Mouse (Mus musculus) cerebellum, adult 9-10 months (tissue): ENCODE measurements around the gene Cd59a.
"Not testable (repeated sequence)": the region's sequence is repeated elsewhere in the genome, so short reads cannot be mapped to it uniquely, and the experiment has no call there.

Source experiments
- DNase-seq: peaks from one replicate; pipeline ENCODE4 v3.0.0; 2022

Gene Cd59a

DNA sequence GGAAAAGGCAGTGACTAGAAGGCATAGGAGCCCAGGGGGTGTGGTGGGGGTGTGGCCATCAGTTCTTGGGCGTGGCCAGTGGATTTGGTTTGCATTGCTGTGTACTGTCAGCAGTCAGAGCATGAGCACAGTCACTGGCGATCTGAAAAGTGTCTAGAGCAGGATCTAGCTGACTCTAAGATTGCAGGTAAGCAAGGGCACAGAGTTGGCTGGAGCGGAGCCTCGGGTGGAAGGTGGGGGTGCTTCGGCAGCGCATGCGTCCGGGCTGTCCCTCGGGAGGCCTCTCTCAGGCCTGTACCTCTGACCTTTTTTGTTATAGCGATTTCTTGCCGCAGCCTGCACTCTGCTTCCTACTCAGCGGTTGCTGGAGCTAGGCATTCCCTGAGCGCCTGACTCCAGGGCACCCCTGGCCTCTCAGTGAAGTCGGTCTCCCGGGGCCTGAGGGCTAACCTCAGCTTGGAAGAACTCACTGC, at the start of gene Cd59a:
Gene Cd59a (plus strand): TSS at position 61 of the 473 bp plus-strand sequence.
- DNase-seq = peak; percentile 80

GRCm38 (mm10) chr2:104058381-104058780, 37.2 kb upstream of the Cd59a start:
- no peak for DNase-seq

DNA sequence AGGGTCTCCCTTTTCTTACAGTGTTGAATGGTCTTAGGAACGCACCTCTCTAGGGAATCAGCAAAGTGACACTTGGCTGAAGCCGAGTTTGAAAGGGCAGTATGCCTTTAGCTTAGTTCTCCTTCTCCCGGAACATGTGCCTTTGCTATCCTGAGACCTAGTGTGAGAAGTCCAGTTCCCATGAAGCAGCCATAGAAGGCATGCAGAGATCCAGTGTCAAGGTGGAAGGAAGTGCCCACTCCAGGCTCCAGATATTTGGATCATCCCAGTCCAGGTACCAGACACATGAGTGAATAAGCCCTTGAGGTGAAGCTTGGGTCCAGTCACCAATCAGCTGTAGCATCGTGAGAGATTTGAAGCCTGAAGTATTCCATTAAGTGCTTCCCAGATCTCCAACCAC, 36.6 kb upstream of the Cd59a start:
- DNase-seq = no peak

DNA sequence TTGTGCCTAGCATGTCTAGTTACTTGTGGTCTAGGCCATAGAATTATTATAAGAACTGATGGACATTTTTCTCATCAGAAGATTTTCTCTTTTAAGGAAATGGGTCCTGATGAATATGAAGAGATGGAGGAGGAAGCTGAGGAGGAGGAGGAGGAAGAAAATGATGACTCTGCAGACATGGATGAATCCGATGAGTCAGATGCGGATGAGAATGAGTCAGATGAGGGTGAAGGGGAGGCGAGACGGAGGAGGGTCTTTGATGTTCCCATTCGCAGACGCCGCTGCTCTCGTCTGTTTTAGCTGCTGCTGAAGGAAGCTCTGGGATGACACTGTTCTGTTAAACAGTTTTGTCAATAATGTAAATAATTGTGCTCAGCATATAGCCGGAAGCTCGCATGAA, 35.8 kb upstream of the Cd59a start:
- DNase-seq = no peak

DNA sequence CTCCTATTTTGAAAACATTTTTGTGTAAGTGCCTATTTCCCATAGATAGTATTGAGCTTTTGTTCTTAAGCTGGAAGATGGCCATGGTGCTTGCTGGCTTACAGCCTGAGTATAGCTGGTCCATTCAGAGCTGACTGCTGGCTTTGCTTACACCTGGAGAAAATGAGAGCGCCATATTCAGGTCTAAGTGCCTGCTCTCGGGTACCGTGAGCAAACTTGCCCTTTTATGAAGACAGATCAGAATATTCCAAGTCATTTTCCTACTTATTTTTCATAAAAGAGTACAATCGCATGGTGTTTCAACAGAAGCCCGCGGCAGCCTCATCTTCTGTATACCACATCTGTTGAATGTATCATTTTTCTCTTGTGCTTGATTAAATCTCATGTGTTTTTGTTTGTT, 34.6 kb upstream of the Cd59a start:
- no peak for DNase-seq

GRCm38 (mm10) chr2:104062665-104063064, 32.9 kb upstream of the Cd59a start:
- no peak for DNase-seq

- DNase-seq = no peak
These were observed 31.4 kb upstream of the Cd59a start for GRCm38 (mm10) chr2:104064152-104064551.

DNA sequence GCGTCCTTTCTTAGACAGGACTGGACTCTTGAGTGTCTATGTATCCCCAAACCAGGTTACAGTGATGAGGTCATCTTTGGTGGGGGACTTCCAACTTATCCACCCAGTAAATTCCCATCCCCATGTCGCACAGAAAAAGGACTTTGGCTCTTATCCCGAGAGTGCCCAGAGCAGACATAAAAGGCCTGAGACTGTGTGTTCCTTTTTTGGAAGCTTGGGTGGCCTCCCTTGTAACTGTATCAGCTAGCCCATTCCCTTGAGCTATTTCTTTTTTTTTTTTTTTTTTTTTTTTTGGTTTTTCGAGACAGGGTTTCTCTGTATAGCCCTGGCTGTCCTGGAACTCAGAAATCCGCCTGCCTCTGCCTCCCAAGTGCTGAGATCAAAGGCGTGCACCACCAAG, 30.1 kb upstream of the Cd59a start, which contains the start of gene Gm10912:
Gene Gm10912 (plus strand): TSS at position 301 of the 400 bp plus-strand sequence.
- not testable (repeated sequence) for DNase-seq

DNA sequence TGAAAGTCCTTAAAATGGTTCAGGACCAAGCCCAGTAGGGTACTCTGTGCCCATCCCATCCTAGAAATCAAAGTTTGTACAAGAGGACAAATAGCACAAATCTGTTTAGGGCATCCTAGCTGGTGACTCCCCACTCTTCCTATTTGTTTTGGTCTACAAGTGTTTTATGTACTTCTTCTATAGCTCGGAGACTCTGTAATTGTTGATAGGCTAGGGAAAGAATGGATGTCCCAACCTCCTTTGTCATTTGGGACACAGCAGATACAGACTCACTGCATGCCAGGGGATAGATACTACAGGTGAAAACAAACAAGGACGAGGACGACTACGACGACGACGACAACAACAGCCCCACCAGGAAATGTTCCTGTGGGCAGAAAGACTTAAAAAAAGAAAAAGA, 27.2 kb upstream of the Cd59a start, which contains the start of gene Gm10799:
Gene Gm10799 (minus strand): TSS at position 101 of the 400 bp plus-strand sequence.
- not testable (repeated sequence) for DNase-seq

GRCm38 (mm10) chr2:104069704-104070185, 25.9 kb upstream of the Cd59a start, which contains the start of gene Cd59b:
TSS of gene Cd59b (plus strand) at chr2:104069849.
- DNase-seq = peak; percentile 45

DNA sequence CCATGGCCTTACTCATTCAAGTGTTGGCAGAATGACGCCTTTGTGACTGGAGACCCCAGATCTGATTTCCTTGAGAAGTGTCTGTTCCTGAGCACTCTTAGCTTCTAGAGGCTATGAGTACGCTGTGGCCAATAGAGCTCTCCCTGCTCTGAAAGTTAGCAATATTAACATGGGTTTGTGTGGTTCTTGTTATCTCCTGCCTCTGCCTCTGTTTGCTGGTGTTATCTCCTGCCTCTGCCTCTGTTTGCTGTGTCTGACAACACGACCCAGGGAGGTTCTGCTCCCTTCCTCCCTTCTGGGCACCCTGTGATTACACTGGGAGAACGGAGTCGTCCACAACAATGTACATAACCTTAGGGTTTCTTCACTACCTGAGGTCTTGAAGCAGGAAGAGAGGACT, 17.3 kb upstream of the Cd59a start:
- DNase-seq = not testable (repeated sequence)

DNA sequence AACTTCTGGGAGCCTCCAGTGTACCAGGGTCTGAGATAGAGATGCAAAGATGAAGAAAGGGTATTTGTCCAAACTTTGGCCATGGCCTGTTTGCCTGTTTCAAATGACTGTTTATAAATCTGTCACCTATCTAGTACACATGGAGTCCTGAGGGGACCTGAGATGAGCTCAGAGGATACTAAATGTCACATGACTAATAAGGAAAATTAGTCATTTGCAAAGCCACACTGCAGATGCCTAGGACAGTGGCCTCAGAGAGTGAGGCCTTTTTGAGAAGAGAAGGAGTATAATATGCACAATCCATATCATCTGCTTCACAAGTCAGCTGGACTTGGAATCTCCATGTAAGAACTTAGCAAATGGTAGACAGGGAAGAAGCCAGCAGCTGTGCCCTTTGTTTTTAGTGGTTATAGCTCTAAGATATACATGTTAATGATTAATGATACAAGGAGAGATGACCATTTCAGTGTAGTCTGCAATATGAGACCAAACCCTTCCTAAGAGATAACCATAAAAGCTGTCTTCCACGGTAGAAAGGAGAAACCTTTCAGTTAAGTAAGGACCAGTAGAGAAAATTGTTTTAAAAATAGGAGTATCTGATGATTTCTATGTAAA, 14.1 kb upstream of the Cd59a start:
- DNase-seq = not testable (repeated sequence)

DNA sequence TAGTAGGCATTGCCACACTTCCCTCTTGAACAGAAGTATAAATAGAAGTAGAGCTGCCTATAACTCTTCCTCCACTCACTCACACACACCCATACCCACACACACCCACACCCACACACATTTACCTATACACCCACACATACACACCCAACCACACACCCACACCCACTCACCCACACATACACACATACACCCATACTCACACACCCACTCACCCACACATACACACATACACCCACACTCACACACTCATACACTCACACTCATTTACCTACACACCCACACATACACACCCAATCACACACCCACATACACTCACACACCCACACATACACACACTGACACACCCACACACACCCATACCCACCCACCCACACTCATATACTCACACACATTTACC, 13.1 kb upstream of the Cd59a start:
- DNase-seq = no peak

- not testable (repeated sequence) for DNase-seq
These were observed 11.6 kb upstream of the Cd59a start for GRCm38 (mm10) chr2:104084027-104084426.

- not testable (repeated sequence) for DNase-seq
These were observed 8.0 kb upstream of the Cd59a start for GRCm38 (mm10) chr2:104087562-104087961.

GRCm38 (mm10) chr2:104093305-104093704, 2.3 kb upstream of the Cd59a start:
- no peak for DNase-seq

DNA sequence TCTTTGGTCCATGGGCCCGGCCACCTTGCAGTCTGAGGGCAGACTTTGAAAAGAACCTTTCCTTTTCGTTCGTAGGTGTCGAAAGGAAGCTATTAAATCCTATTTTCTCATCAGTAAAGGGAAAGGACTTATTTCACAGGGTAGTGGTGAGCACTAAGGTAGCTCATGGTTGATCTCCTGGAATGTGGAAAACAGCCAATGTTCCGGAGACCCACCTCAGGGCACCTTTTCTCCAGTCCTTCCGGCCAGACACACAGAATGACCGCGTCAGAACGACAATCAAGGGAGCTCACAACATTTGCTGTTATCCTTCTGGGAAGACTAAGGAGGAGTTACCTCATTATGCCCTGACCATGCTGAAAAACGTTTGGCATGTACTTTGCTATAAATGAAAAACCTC, 655 bp downstream of the Cd59a start:
- no peak for DNase-seq

- DNase-seq = not testable (repeated sequence)
These were observed 1.2 kb downstream of the Cd59a start for GRCm38 (mm10) chr2:104096796-104097195.

- not testable (repeated sequence) for DNase-seq
These were observed 1.8 kb downstream of the Cd59a start for GRCm38 (mm10) chr2:104097396-104097795.

GRCm38 (mm10) chr2:104098529-104099230, 3.1 kb downstream of the Cd59a start:
- DNase-seq = no peak

GRCm38 (mm10) chr2:104099231-104099585, 3.6 kb downstream of the Cd59a start:
- DNase-seq = no peak

DNA sequence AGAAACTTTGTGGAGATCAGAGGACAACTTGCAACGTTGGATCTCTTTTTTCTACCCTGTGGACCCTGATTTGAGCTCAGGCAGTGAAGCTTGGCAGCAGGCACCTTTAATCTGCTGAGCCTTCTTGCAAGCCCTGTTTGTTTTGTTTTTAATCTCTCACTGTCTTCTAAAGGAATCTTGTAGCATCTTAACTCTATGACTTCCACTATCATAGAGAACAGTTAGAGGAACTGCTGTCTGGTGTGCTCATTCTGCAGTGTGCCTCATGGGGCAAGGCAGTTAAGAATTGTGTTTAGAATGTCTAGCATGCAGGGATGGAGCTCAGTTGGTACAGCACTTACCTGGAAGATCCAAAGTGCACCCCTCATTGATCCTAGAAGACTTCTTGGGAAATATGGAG, 4.3 kb downstream of the Cd59a start:
- DNase-seq = no peak

DNA sequence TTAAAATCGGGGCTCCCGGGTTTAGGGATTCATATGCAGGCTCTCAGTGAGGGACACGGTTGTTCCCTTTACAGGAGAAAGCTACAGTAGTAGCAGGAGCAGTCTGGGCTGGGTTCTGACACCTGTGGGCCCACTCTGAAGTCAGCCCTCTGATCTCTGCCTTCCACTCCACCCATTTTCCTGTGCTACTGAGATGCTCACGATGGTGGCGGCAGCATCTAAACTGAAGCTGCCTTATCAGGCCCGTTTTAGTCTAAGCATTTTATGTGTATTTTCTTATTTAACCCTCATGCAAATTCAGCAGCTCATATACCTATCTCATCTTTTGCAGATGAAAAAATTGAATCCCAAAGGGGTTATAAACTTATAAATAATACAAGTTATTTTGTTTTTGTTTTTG, 9.2 kb downstream of the Cd59a start:
- DNase-seq = no peak

GRCm38 (mm10) chr2:104109021-104109420, 13.4 kb downstream of the Cd59a start:
- not testable (repeated sequence) for DNase-seq
